Mouse (Mus musculus): ENCODE measurements around the gene Dchs1.

GRCm38 (mm10) chr7:105736264-105736901 lies 51.1 kb downstream of the Dchs1 start, which contains the start of gene Ilk:
- TF ChIP-seq CTCF (IDR thresholded peaks at IDR 0.05; ENCODE audit: extremely low read depth, insufficient read depth, insufficient read length, insufficient replicate concordance): no peak
- no peak; the same call in 1 of the 2 replicates for TF ChIP-seq POLR2A (IDR thresholded peaks at IDR 0.05; ENCODE audit: low read depth, low read length)

All from spleen, adult 2 months (tissue).